Mouse (Mus musculus) right cerebral cortex, adult 2 months (tissue): ENCODE measurements around the gene Cadm3.
"Not testable (repeated sequence)": the region's sequence is repeated elsewhere in the genome, so short reads cannot be mapped to it uniquely, and the experiment has no call there.

Experiments used
- DNase-seq, 2 experiments: peaks; one replicate each; pipeline ENCODE4 v3.0.0; 2021 to 2022; ENCODE audit warnings: low spot score in 2 of 2

Gene Cadm3

DNA sequence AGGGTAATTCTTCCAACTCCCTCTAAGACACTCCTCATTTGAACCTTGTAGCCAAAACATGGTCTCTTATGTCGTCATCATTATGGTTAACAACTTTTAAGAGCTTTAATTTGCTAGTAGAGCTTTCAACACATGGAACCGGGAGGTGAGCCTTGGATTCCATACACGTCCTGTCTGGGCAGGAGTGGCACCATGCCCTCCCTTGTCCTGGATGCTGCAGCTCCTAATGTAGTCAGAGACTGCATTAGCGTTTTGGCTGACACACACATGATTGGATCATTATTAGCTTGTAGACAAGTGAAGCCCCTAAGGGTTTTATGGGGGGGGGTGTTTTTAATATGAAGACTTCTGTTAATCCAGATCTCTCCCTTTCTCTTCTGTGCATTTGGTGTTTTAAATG is 42.5 kb downstream of the Cadm3 start:
- DNase-seq = no peak

DNA sequence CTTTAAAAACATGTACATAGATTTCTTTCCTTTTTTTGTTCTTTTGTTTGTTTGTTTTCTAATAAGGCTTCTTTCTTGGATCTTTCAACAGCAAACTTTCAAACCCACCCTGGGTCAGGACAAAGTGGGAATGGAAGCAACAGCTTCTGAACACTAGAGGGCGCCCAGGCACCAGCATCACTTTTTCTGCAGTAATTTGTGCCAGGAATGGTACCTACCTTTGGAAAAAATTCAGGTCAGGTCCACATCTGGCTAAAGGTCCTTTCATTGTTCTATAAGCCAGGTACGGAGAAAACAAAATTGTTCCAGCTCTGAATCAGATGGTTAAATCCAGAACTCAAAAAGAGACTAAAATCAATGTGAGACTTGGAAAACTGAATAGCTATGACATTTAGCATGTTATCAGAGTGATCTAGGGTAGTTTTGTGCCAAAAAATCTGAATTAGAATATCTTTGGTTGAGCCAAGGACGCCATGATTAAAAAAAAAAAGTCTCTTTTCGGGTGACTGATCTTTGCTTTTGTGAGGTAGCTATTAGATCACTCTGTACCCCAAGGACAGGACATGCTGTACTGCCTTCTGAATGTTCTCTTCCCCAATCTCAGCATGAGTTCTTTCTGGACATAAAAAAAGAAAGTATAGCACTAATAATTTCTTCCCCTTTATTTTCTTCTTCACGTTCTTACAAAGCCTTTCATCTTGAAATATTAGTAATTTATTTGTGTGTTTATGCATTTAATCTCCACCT is 43.5 kb downstream of the Cadm3 start:
- peak in 1 of 2 experiments; percentile 69 for DNase-seq

GRCm38 (mm10) chr1:173322249-173322627 is 45.3 kb downstream of the Cadm3 start:
- DNase-seq = no peak

DNA sequence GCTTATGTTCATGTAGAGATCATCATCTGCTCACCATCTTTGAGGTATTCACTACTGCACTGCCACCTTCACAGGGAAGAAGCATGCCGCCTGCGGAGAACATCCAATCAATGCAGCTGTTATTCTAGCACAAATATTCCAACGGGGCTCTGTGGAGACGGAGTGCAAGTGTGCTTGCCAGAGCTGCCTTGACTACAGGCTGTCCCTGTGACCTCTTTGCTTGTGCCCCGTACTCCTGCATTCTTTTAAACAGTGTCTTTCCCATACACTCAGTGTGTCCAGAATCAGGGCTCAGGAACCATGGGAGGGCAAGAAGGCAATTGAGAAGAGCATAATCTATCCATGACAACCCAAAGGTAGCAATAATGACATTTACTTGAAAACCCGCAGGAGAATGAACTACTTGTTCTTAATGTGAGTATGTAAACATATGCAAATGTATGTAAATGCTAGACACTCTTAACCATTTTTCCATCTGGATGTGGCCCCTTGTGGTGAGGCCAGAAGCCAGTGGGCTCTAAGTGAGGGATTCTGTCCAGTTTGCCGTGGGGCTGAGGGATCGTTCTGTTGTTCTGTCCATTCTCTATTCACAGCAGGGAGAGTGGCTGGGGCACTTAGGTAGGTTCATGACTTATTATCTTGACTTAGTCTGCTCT is 45.8 kb downstream of the Cadm3 start:
- no peak for DNase-seq

DNA sequence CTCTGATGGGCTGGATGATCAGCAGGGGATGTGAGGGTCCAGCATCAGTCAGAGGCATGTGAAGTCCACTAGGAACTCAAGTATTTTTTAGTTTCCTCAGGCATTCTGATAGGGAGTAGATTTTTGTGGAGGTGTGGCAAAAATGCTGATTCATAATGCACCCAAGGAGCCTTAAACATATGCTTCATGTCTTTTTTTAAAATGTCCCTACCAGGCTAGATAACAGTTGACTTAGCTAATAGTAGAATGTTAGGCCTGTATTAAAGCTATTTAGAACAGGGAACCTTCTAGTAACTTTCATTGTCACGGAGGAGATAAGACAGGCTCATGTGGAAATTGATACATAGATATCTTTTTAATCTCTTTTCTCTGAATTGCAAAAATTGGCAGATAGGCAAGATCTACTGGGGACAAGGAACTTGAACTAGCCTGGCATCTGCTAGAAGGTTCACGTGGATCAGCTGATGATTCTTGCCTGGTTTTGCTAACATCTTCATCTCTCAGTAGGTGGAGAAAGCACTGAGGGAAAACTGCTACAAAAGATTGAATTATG is 49.5 kb downstream of the Cadm3 start:
- no peak for DNase-seq

DNA sequence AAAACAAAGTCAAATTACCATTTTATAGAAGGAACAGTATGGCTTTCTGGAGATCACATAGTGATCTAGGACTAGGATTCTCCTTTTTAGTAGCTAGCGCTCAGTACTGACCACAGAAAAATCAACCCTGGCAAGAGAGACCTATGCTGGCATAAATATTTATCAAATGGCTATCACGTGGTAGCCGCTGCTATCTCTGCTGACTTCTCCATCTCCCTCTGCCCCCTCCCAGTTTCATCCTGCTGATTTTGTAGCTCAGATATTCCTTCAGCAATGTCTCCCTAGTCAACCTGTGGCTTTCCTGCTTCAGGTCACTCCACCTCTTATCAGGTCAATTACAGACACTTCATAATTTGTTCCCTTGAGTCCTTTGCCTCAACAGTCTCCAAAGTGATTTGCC is 51.8 kb downstream of the Cadm3 start:
- DNase-seq = no peak

GRCm38 (mm10) chr1:173313535-173314050 is 53.9 kb downstream of the Cadm3 start:
- DNase-seq = not testable (repeated sequence)

- DNase-seq = not testable (repeated sequence)
Measured at GRCm38 (mm10) chr1:173302795-173303194, 64.7 kb downstream of the Cadm3 start.
